Mouse (Mus musculus) A20 (cell line): ENCODE results near the gene Plscr3.

ENCODE experiments used
- DNase-seq: peaks from one replicate; pipeline ENCODE4 v3.0.0-alpha.2; 2011; ENCODE audit warnings: low read depth, low spot score

Plscr3 gene

GRCm38 (mm10) chr11:69864138-69864860 lies 18.1 kb downstream of the Plscr3 start:
- no peak for DNase-seq

- DNase-seq = no peak
These were observed 19.4 kb downstream of the Plscr3 start for GRCm38 (mm10) chr11:69865561-69865960.

DNA sequence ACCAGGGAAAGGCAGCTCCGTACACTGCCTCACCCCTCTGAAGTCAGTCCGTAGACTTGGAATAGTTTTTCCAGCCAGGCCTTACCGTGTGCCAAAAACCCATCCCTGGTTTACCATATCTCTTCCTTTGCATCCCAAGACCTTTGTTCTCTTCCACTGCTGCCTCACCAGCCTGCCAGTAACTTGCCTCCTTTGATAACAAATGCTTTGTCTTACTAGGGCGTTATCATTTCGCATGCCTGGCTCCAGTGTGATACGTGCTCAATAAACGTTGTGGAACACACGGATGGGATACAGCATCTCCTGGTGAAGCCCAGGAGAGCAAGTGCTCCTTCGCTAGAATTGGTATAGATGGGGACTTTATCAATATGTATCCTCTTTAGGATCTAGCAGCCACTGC lies 21.2 kb downstream of the Plscr3 start:
- DNase-seq = no peak

DNA sequence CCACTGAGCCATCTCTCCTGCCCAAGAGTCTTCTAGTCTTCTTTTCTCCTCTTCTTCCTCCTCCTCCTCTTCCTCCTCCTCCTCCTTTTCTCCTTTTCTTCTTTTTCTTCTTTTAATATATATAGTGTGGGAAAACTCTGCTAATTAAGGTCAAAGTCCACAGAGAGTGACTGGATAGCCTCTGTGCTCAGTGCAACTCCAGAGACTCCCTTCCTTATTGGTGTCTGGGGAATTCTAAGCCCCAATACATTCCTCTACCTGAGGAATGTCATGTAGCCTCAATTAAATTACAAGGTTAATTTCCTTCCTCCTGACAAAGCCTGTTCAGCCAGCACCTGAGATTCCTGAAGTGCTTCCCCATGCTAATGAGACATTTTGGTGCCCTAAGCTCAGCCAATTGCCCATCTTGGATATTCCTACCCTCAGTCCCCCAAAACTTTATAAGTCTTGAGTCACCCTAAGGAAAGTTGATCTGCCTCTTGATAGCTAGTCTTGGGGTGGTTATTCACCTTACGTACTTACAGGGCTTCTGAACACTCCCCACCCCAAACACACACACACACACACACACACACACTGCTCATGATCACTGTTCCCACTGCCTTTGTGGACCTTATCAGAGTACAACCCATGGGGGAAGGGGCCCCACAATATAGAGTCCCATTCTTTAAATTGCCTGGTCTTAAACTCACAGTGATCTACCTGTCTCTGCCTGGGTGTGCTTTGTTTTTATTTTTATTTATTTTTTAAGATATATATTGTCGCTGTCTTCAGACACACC lies 24.3 kb downstream of the Plscr3 start:
- DNase-seq = no peak

- DNase-seq = peak; percentile 47
These were observed 25.6 kb downstream of the Plscr3 start for GRCm38 (mm10) chr11:69871822-69872221.

- no peak for DNase-seq
These were observed 26.3 kb downstream of the Plscr3 start for GRCm38 (mm10) chr11:69872451-69872850.

DNA sequence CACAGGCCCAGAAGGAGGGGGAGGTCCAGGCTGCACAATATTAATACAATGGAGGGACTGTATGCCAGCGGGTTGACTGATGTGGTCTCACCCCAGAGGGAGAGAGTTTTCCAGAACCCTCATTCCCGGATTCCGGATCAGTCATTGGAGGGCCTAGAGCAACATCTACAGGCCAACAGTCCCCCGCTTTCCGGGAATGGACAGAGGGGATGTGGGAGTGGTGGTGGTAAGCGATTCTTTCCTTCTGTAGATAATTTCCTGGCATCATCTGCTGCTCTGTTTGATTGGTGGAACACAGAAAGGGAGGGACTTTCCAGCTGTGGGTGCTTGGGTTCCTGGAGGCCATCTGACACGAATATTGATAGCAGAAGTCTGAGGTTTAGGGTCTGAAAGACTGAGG lies 30.0 kb downstream of the Plscr3 start:
- peak; percentile 28 for DNase-seq

DNA sequence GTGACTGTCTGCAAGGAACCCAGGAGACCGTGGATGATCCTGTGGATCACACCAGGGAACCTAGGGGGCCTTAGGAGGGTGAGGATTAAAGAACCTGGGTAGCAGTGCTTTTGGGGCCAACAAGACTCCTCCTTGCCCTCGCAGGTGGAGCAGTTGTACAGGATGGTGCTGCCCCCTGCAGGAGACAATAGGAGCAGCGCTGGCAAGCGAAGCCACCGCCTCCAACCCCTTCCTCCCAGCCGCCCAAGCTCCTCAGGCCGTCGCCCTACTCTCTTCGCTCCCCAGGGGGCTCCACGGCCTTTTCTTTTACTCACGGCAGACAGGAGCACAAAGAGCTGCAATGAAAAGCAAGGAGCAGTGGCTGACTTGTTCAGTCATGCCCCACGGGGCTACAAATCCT lies 30.7 kb downstream of the Plscr3 start:
- DNase-seq = peak; percentile 91

- no peak for DNase-seq
These were observed 31.7 kb downstream of the Plscr3 start, which contains the start of gene Tmem95 for GRCm38 (mm10) chr11:69877878-69878277. Tmem95 (minus strand) TSS chr11:69878018.

DNA sequence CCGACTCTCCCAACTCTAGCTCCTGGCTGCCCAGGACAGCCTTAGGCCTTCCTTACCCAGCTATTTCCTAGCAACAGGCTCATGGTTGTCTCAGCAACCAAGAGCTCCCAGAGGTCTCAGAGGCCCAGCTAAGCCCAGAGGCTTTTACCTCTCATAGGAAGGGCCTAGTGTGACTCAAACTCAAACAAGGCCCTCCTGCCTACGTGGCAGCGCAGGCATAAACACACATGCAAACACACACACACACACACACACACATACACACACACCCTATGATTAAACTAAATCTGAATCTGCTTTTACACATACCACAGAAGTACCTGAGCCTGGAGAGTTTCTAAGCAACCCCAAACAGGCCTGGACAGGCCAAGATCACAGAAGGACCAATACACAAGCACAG lies 32.2 kb downstream of the Plscr3 start:
- DNase-seq = no peak

DNA sequence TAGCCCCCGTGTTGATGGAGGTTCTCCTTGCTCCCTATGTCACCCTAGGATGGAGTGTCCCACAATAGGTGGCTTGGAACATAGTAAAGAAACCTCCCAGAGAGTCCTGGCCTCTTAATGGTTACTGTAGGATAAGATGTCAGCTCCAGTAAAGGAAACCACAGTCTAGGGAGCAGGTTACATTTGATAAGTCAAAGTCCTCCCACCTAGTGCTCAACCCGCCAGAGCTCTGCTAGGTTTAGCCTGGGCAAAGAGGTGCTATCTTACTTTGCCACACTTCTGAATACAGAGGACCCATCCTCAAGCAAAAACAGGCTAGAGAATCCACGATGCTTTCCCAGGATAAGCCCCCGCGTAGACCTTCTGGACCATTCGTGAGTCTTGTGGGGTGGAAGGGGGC lies 32.8 kb downstream of the Plscr3 start:
- no peak for DNase-seq

DNA sequence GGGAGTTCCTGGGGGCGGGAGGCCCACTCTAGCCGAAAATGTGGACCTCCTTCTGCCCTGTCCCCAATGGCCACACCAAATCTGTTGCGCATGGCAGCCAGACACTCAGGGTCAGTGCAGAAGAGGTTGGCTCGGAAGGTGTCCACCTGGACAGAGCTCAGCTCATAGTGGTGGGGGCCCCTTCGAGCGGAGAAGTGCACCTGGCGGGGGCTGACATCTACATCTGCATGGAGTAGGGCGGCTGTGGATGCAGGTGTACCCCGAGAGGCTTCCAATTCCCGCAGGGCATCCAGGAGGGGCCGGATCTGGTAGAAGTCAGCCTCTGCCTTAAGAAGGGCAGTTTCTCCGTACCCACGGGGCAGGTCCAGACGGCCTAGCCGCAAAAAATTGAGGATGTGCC lies 33.5 kb downstream of the Plscr3 start:
- no peak for DNase-seq

- peak; percentile 88 for DNase-seq
These were observed 34.3 kb downstream of the Plscr3 start for GRCm38 (mm10) chr11:69880506-69880852.

GRCm38 (mm10) chr11:69880853-69881603 lies 34.9 kb downstream of the Plscr3 start, which contains the start of gene Kctd11:
Kctd11 (minus strand) TSS chr11:69881406.
- DNase-seq = peak; percentile 94

DNA sequence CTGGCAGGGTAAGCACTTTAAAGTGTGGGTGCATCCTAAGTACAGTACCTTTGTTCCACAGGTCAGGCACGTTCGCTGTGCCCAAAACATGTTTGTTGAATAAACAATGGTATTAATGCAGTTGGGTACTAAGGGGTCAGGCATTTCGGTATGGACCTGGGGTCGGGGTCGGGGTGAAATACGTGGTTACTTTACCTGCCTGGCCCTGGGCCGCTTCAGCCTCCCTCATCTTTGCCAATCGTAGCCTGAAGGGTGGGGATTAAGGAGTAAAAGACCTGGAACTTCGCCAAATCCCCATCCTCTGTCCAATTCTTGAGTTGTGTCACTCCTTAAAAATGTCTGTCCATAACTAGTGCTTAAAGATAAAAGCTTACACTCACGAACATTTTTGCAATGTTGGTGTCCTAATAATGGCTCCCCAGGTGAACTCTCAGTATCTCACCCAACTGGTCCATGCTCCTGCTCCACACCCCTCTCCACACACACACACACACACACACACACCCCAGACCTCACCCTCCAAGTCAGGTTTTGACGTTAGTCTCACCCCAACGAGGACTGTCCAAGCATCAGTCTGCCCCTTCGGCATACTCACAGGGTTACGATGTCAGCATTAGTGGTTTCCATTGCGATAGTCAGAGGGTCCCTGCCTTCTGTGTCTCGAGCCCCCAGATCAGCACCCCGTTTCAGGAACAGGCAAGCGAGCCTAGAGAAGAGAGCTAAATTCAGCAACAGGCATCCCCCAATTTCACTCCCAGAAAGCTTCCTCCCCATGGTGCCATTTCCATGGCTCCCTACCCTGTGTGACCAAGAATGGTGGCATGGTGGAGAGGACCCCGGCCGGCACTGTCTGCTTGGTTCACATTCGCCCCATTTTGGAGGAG lies 35.9 kb downstream of the Plscr3 start:
- no peak for DNase-seq

DNA sequence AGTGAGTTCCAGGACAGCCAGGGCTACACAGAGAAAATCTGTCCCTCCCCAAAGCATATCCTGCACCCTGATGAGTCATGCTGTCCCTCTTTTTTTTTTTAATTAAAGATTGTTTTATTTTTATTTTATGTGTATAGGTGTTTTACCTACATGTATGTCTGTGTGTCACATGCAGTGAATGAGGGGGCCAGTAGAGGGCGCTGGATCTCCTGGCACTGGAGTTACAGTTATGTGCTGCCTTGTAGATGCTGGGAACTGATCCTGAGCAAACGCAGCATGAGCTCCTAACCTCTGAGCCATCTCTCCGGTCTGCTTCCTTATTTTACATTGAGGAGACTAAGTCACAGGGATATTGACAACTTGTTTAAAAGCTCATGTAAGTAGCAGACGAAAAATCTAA lies 36.9 kb downstream of the Plscr3 start:
- DNase-seq = peak; percentile 65

- DNase-seq = no peak
These were observed 37.5 kb downstream of the Plscr3 start for GRCm38 (mm10) chr11:69883527-69884151.

- DNase-seq = no peak
These were observed 38.1 kb downstream of the Plscr3 start for GRCm38 (mm10) chr11:69884240-69884639.

- DNase-seq = no peak
These were observed 38.5 kb downstream of the Plscr3 start for GRCm38 (mm10) chr11:69884663-69885062.

GRCm38 (mm10) chr11:69886907-69887635 lies 40.9 kb downstream of the Plscr3 start:
- DNase-seq = peak; percentile 27
